Mouse (Mus musculus): Measurements from ENCODE around the gene Tmem41b.
"Not testable (repeated sequence)": the region's sequence is repeated elsewhere in the genome, so short reads cannot be mapped to it uniquely, and the experiment has no call there.

Gene Tmem41b

GRCm38 (mm10) chr7:109977131-109977530 lies 9.6 kb downstream of the Tmem41b start:
- in situ Hi-C loops (cut with MseI, MboI) = not testable (repeated sequence)

GRCm38 (mm10) chr7:109975966-109976715 lies 10.6 kb downstream of the Tmem41b start:
- in situ Hi-C loops (cut with MseI, MboI) = no loop called here

GRCm38 (mm10) chr7:109969542-109969941 lies 17.2 kb downstream of the Tmem41b start:
- in situ Hi-C loops (cut with MseI, MboI) = no loop called here

GRCm38 (mm10) chr7:109968924-109969450 lies 17.7 kb downstream of the Tmem41b start:
- in situ Hi-C loops (cut with MseI, MboI) = no loop called here

- in situ Hi-C loops (cut with MseI, MboI) = no loop called here
Measured at GRCm38 (mm10) chr7:109967805-109968579, 18.7 kb downstream of the Tmem41b start.

- in situ Hi-C loops (cut with MseI, MboI) = no loop called here
Measured at GRCm38 (mm10) chr7:109965658-109966057, 21.1 kb downstream of the Tmem41b start.

GRCm38 (mm10) chr7:109963707-109964106 lies 23.0 kb downstream of the Tmem41b start:
- in situ Hi-C loops (cut with MseI, MboI) = no loop called here

GRCm38 (mm10) chr7:109962596-109962995 lies 24.1 kb downstream of the Tmem41b start:
- in situ Hi-C loops (cut with MseI, MboI) = no loop called here

- in situ Hi-C loops (cut with MseI, MboI) = no loop called here
Measured at GRCm38 (mm10) chr7:109961570-109961969, 25.2 kb downstream of the Tmem41b start.

GRCm38 (mm10) chr7:109960613-109961154 lies 26.0 kb downstream of the Tmem41b start:
- in situ Hi-C loops (cut with MseI, MboI) = no loop called here

- in situ Hi-C loops (cut with MseI, MboI) = no loop called here
Measured at GRCm38 (mm10) chr7:109959716-109960612, 26.8 kb downstream of the Tmem41b start, which contains the start of gene Dennd5a. Gene Dennd5a (minus strand): TSS chr7:109960470.

- in situ Hi-C loops (cut with MseI, MboI) = no loop called here
Measured at GRCm38 (mm10) chr7:109958843-109959715, 27.6 kb downstream of the Tmem41b start.

- in situ Hi-C loops (cut with MseI, MboI) = no loop called here
Measured at GRCm38 (mm10) chr7:109957996-109958789, 28.5 kb downstream of the Tmem41b start.

- in situ Hi-C loops (cut with MseI, MboI) = no loop called here
Measured at GRCm38 (mm10) chr7:109954622-109955401, 31.9 kb downstream of the Tmem41b start.

- in situ Hi-C loops (cut with MseI, MboI) = no loop called here
Measured at GRCm38 (mm10) chr7:109951297-109951696, 35.4 kb downstream of the Tmem41b start.

- in situ Hi-C loops (cut with MseI, MboI) = no loop called here
Measured at GRCm38 (mm10) chr7:109944421-109945034, 42.2 kb downstream of the Tmem41b start.

GRCm38 (mm10) chr7:109929628-109930027 lies 57.1 kb downstream of the Tmem41b start:
- in situ Hi-C loops (cut with MseI, MboI) = no loop called here

- in situ Hi-C loops (cut with MseI, MboI) = no loop called here
Measured at GRCm38 (mm10) chr7:109928365-109928764, 58.4 kb downstream of the Tmem41b start.
